Mouse (Mus musculus): ENCODE data around the gene Smpd4. TPM values are rescaled to one million over a fixed set of nuclear protein-coding genes. Genes with fewer than 3 reads are reported as not detected.

Gene Smpd4
- polyA plus RNA-seq, 1 experiment from 2014 or later: 26.0 TPM

GRCm38 (mm10) chr16:17640706-17641105 lies 21.6 kb downstream of the Smpd4 start:
- 91% methylated on average over 9 of the region's 9 CpGs for WGBS
- H3K9me3 ChIP-seq: no peaks in the 10 kb centered on the region
- H3K27ac ChIP-seq: no peak overlapping the region
- ATAC-seq (ENCODE audit: insufficient number of reproducible peaks, low FRiP score, low TSS enrichment, low read depth): no peak
- no peak overlapping the region for H3K9ac ChIP-seq
- H3K4me2 ChIP-seq: no peak overlapping the region
- H3K27me3 ChIP-seq: no peaks in the 10 kb centered on the region
- H3K4me1 ChIP-seq: no peaks in the 10 kb centered on the region
- no peak overlapping the region for H3K4me3 ChIP-seq
- peaks cover 67% of the 10 kb centered on the region for H3K36me3 ChIP-seq

GRCm38 (mm10) chr16:17641301-17641700 lies 22.1 kb downstream of the Smpd4 start:
- peaks cover 62% of the 10 kb centered on the region for H3K36me3 ChIP-seq
- H3K27me3 ChIP-seq: no peaks in the 10 kb centered on the region
- no peak overlapping the region for H3K4me2 ChIP-seq
- H3K9me3 ChIP-seq: no peaks in the 10 kb centered on the region
- peaks cover 4% of the 10 kb centered on the region; the same call in 1 of the 2 replicates for H3K4me1 ChIP-seq
- 94% methylated on average over 6 of the region's 6 CpGs for WGBS
- H3K9ac ChIP-seq: no peak overlapping the region
- ATAC-seq (ENCODE audit: insufficient number of reproducible peaks, low FRiP score, low TSS enrichment, low read depth): no peak
- no peak overlapping the region for H3K27ac ChIP-seq
- no peak overlapping the region for H3K4me3 ChIP-seq

GRCm38 (mm10) chr16:17642311-17642710 lies 23.2 kb downstream of the Smpd4 start:
- Histone ChIP-seq H3K9ac (no peak overlapping the region), H3K27me3 (no peaks in the 10 kb centered on the region), H3K27ac (no peak overlapping the region), H3K9me3 (no peaks in the 10 kb centered on the region), H3K36me3 (peaks cover 56% of the 10 kb centered on the region), H3K4me1 (peaks cover 12% of the 10 kb centered on the region), H3K4me3 (no peak overlapping the region), H3K4me2 (no peak overlapping the region)
- 90% methylated on average over 8 of the region's 8 CpGs for WGBS
- ATAC-seq (ENCODE audit: insufficient number of reproducible peaks, low FRiP score, low TSS enrichment, low read depth): no peak

GRCm38 (mm10) chr16:17643437-17643990 lies 24.4 kb downstream of the Smpd4 start:
- Histone ChIP-seq H3K4me3 (no peak overlapping the region), H3K4me2 (no peak overlapping the region), H3K9me3 (no peaks in the 10 kb centered on the region), H3K27ac (no peak overlapping the region), H3K36me3 (peaks cover 51% of the 10 kb centered on the region), H3K27me3 (no peaks in the 10 kb centered on the region), H3K4me1 (peaks cover 16% of the 10 kb centered on the region), H3K9ac (no peak overlapping the region)
- no peak for ATAC-seq (ENCODE audit: insufficient number of reproducible peaks, low FRiP score, low TSS enrichment, low read depth)
- 81% methylated on average over 4 of the region's 4 CpGs for WGBS

- Histone ChIP-seq H3K9ac (0 out of 2 replicates have a peak within 1 kb of the TSS, but pooled peaks have one; percentile 37), H3K27ac (peak within 1 kb of the TSS; percentile 67), H3K27me3 (no peaks in the 10 kb centered on the region), H3K9me3 (no peaks in the 10 kb centered on the region), H3K36me3 (peaks cover 48% of the 10 kb centered on the region), H3K4me3 (peak within 1 kb of the TSS; percentile 59), H3K4me2 (peak within 1 kb of the TSS; percentile 85), H3K4me1 (peaks cover 16% of the 10 kb centered on the region)
- WGBS: 2% methylated on average over 64 of the region's 65 CpGs
- ATAC-seq (ENCODE audit: insufficient number of reproducible peaks, low FRiP score, low TSS enrichment, low read depth): peak; percentile 88
Observed at GRCm38 (mm10) chr16:17646310-17647114, 27.4 kb downstream of the Smpd4 start, which contains the start of gene Ccdc74a. Gene Ccdc74a, plus strand, starts transcription at chr16:17646470.

- Histone ChIP-seq H3K27ac (no peak overlapping the region), H3K9me3 (no peaks in the 10 kb centered on the region), H3K4me3 (peak overlapping the region; percentile 59), H3K4me2 (peak overlapping the region; percentile 85), H3K9ac (no peak overlapping the region), H3K36me3 (peaks cover 51% of the 10 kb centered on the region), H3K4me1 (peaks cover 16% of the 10 kb centered on the region), H3K27me3 (no peaks in the 10 kb centered on the region)
- 20% methylated on average over 1 of the region's 1 CpGs for WGBS
- no peak for ATAC-seq (ENCODE audit: insufficient number of reproducible peaks, low FRiP score, low TSS enrichment, low read depth)
Observed at GRCm38 (mm10) chr16:17647156-17647555, 28.0 kb downstream of the Smpd4 start.

GRCm38 (mm10) chr16:17647566-17648340 lies 28.6 kb downstream of the Smpd4 start:
- H3K27ac ChIP-seq: no peak overlapping the region
- H3K4me2 ChIP-seq: no peak overlapping the region
- peaks cover 51% of the 10 kb centered on the region for H3K36me3 ChIP-seq
- H3K27me3 ChIP-seq: no peaks in the 10 kb centered on the region
- H3K9ac ChIP-seq: no peak overlapping the region
- WGBS: 86% methylated on average over 10 of the region's 10 CpGs
- H3K4me3 ChIP-seq: 0 out of 2 replicates have a peak overlapping the region, but pooled peaks have one; percentile 59
- no peaks in the 10 kb centered on the region for H3K9me3 ChIP-seq
- ATAC-seq (ENCODE audit: insufficient number of reproducible peaks, low FRiP score, low TSS enrichment, low read depth): no peak
- H3K4me1 ChIP-seq: peaks cover 16% of the 10 kb centered on the region

- Histone ChIP-seq H3K9ac (no peak overlapping the region), H3K36me3 (peaks cover 68% of the 10 kb centered on the region), H3K4me1 (peaks cover 16% of the 10 kb centered on the region), H3K4me2 (no peak overlapping the region), H3K27me3 (no peaks in the 10 kb centered on the region), H3K9me3 (no peaks in the 10 kb centered on the region), H3K27ac (no peak overlapping the region), H3K4me3 (no peak overlapping the region)
- ATAC-seq (ENCODE audit: insufficient number of reproducible peaks, low FRiP score, low TSS enrichment, low read depth): no peak
- WGBS: 84% methylated on average over 16 of the region's 16 CpGs
Observed at GRCm38 (mm10) chr16:17649925-17650605, 30.9 kb downstream of the Smpd4 start.

GRCm38 (mm10) chr16:17650711-17651110 lies 31.6 kb downstream of the Smpd4 start:
- H3K4me2 ChIP-seq: no peak overlapping the region
- peaks cover 16% of the 10 kb centered on the region for H3K4me1 ChIP-seq
- H3K9ac ChIP-seq: no peak overlapping the region
- H3K4me3 ChIP-seq: no peak overlapping the region
- H3K9me3 ChIP-seq: no peaks in the 10 kb centered on the region
- no peak overlapping the region for H3K27ac ChIP-seq
- WGBS: 94% methylated on average over 1 of the region's 1 CpGs
- no peaks in the 10 kb centered on the region for H3K27me3 ChIP-seq
- ATAC-seq (ENCODE audit: insufficient number of reproducible peaks, low FRiP score, low TSS enrichment, low read depth): no peak
- H3K36me3 ChIP-seq: peaks cover 75% of the 10 kb centered on the region

- H3K27ac ChIP-seq: no peak overlapping the region
- no peaks in the 10 kb centered on the region for H3K9me3 ChIP-seq
- peaks cover 88% of the 10 kb centered on the region for H3K36me3 ChIP-seq
- no peak overlapping the region for H3K4me3 ChIP-seq
- H3K4me2 ChIP-seq: no peak overlapping the region
- 0 out of 2 replicates have a peak, but pooled peaks cover 1% of the 10 kb centered on the region for H3K4me1 ChIP-seq
- no peak for ATAC-seq (ENCODE audit: insufficient number of reproducible peaks, low FRiP score, low TSS enrichment, low read depth)
- H3K9ac ChIP-seq: no peak overlapping the region
- no peaks in the 10 kb centered on the region for H3K27me3 ChIP-seq
- 86% methylated on average over 4 of the region's 4 CpGs for WGBS
Observed at GRCm38 (mm10) chr16:17652607-17653006, 33.5 kb downstream of the Smpd4 start.

GRCm38 (mm10) chr16:17653601-17654000 lies 34.4 kb downstream of the Smpd4 start:
- WGBS: 96% methylated on average over 5 of the region's 5 CpGs
- Histone ChIP-seq H3K9me3 (no peaks in the 10 kb centered on the region), H3K9ac (no peak overlapping the region), H3K4me3 (no peak overlapping the region), H3K4me1 (no peaks in the 10 kb centered on the region), H3K36me3 (peaks cover 90% of the 10 kb centered on the region), H3K27ac (no peak overlapping the region), H3K4me2 (no peak overlapping the region), H3K27me3 (no peaks in the 10 kb centered on the region)
- no peak for ATAC-seq (ENCODE audit: insufficient number of reproducible peaks, low FRiP score, low TSS enrichment, low read depth)
